Mouse (Mus musculus): ENCODE data around the gene Pram1.

Gene Pram1

DNA sequence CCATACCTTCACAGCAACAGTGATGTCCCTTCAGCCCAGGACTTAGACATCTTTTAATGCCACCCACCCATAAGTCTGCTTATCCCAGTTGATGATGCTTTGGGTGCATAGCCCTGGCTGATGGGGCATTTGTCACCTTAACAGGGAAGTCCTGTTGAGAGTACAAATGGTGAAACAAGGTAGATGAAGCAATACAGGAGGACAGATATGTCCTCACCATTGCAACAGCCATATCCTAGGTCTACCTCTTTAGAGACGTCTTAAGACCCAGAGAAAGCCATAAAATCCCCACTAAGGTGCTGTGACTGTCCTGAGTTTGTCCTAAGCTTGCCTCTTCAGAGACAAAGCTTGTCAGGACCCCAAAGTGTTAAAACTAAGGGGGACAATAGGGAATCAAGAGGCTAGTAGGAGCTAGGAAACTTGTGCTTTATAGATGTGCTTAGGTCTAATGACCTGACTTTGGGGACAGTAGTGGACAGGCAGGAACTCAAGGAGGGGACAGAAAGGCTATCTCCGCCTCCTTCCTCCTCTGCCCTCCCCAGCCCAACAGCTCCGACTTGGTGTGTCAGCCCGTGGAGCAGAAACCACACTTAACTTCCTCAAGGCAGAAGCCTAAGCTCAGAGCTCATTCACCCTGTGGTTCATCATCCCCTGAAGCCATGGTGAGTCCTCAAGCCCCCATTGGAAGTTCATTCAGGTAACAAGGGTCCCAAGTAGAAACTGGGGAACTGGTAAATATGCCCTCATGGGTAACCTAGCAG lies at the start of gene Pram1:
Gene Pram1 (plus strand): TSS at position 541 of the 761 bp plus-strand sequence.
- DNase-seq: peak in 1 of 2 experiments; percentile 32

DNA sequence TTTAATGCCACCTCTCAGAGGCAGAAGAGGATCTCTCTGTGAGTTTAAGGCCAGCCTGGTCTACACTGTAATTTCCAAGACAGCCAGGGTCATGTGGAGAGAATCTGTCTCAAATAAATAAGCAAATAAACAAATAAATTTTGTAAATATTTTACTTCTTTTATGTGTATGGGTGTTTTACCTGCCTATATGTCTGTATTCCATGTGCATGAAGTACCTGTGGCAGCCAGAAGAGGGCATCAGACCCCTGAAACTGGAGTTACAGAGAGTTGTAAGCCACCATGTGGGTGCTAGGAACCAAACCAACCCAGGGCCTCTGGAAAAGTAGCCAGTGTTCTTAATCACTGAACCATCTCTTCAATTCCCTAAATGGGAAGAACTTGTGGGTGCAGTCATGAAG lies 40.6 kb upstream of the Pram1 start:
- no peak for DNase-seq

DNA sequence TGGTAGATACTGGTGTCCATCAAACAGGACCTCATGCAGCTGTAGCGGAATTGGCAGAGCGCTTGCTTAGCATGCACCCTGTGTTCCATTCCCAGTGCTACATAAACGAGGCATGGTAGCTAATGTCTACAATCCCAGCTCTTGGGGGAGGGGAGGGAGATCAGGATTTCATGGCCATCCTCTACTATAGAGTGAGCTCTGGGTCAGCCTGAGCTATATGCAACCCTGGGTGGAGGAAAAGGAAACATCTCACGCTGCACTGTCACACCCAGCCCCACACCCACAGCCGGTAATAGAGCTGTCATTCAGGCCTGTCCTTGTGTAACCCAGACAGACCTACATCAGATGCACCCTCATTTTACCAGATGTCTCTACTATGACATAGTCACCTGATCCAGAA lies 39.4 kb upstream of the Pram1 start:
- no peak for DNase-seq

DNA sequence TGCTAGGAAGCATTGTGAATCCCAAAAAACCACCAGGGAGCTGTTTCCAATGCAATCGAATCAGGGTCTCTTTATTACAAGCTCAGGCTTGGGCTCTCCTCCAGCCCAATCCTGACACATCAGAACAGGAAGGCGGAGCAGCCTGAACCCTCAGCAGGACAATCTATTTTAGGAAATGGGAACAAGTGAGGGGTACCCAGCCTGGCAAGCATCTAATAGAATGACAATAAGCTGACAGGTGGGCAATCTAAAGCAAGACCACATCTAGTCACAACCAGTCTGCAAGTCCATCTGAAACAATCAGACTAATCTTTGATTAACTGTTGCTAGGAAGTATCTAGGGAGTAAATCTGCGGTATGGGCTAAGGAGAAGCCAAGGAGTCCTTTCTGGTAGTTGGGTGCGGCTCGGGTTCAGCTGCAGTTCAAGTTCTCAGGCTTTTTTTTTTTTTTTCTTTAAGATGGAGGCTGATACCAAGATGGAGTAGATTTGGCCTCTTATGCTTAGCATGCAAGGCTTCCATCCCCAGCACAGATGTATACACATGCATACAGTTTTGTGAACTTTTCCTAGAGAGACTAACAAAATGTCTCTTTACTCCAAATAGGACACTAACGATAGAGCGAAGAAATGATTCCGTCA lies 37.9 kb upstream of the Pram1 start:
- no peak for DNase-seq

DNA sequence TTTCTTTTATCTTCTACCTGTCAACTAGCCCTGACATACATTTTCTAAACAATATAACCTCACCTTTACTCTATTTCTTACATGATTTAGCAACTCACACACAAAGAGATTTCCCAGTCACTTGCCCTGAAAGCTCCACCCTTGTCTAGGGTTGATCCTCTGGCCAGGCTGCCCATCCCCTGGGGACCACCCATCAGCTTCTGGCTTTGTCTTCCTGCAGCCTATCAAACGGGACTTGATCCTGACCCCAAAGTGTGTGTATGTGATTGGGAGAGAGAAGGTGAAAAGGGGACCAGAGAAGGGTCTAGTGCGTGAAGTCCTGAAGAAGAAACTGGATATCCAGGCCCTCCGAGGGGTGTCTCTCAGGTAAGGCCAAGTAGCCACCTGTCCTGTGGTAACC lies 37.0 kb upstream of the Pram1 start:
- DNase-seq: no peak

DNA sequence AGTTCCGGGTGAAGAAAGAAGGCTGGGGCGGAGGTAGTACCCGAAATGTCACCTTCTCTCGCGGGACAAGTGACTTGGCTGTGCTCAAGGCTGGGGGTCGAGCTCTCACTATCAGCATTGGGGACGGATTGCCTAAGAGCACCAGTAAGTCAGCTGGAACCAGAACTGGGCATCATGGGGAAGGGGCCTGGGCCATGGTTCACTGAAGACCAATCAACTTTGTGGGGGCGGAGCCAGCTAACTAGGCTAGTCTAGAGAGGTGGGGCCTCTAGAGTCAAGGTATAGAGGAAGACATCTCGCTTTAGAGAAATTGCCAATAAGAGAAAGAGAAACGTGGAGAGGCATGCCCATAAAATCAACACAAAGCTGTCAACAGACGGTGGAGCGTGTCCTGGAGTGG lies 35.9 kb upstream of the Pram1 start:
- DNase-seq: no peak

DNA sequence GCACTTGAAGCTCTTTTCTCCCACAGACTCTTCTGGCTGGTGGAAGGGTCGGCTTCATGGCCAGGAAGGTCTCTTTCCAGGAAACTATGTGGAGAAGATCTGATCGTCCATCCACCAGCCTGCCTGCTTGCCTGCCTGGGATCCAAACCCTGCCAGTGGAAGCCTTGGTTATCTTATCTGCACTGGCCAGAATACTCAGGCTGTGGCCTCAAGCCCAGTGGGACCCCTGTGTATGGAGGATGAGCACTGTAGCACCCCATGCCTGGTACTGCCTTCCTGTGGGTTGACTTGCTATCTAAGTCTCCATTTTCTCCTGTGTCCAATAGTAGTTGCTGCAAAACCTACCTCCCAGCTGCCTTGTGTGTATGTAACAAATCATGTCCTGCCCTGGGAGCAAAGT lies 30.6 kb upstream of the Pram1 start:
- DNase-seq: no peak

DNA sequence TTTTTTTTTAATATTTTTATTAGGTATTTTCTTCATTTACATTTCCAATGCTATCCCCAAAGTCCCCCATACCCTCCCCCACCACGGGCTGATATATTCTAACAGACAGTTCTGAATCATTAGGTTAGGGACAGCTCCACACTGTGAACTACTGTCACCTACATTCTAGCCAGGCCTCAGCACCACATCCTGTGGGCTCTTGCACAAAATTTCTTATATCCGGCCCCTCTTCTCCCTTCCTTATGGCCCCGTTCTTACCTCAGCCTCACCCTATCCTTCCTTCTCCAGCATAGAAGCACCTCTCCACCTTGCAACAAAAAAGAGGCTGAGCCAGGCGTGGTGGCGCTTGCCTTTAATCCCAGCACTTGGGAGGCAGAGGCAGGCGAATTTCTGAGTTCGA lies 27.3 kb upstream of the Pram1 start:
- DNase-seq: no peak

DNA sequence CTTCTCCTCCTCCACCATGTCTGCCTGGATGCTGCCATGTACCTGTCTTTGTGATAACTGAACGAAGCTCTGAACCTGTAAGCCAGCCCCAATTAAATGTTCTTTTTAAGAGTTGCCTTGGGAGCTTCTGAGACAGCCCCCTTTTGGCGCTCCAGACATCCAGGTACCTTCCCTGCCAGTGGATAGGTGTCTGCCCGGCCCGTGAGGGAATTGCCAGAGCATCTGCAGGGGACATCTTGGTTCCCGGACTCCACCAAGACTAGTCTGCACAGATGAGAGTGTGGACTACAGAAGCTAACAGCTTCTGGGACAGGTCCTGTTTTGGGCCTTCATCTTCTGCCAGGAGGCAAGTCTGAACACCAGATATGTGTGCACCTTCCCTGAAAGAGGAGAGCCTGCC lies 24.1 kb upstream of the Pram1 start:
- peak in 1 of 2 experiments; percentile 12 for DNase-seq

DNA sequence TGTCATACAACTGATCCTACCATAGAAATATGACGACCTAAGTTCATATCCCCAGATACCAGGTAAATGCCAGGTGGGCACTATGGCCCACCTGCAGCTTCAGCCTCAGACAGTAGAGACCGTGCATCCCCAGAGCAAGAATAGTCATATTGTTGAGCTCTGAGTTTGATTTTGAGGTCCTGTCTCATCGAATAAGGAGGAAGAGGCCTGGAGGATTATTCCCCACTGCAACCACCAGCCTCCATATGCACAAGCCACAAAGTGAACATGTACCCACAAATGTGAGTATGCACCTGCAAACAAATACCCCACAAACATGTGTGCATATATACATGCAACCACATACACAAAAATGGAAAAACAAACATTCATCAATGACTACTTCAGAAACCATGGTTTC lies 10.6 kb upstream of the Pram1 start:
- no peak for DNase-seq

DNA sequence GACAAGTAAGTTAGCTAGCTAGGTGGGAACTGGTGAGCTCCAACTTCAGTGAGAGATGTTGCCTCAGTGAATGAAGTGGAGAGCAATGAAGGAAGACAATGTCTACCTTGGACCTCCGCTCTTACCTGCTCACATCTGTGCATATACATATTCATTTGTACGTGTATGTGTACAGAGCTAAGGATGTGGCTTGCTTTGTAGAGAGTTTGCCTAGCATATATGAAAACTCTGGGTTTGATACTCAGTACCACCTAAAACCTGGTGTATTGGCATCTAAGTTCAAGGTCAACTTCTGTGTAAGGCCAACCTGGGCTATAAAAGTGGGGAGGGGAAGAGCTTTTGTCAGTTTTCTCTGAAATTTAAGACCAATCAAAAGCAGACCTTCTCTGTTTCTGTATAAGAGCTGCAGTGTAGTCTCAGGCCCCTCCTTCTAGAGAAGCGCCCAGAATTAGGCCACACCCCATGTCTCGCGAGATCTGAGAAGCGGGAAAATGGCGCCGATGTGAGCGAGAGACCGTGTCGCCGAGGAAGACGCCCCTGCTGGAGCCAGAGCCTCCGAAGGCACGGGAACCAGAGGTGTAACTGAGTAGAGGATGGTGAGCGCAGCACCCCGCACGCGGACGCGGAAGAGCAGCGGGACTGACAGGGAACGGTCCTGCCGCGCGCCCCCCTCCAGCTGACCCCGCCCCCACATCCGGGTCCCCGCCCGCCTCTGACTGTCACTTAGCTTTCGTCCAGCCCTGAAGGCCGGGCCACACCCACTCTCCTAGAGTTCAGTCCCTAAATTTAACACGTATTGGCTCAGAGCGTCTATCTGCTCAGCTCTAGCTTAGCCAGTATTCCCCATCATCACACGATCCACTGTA lies 9.0 kb upstream of the Pram1 start, which contains the start of gene Zfp414:
Gene Zfp414 (plus strand): TSS at position 470 of the 866 bp plus-strand sequence.
- DNase-seq: peak; percentile 93 to 96

DNA sequence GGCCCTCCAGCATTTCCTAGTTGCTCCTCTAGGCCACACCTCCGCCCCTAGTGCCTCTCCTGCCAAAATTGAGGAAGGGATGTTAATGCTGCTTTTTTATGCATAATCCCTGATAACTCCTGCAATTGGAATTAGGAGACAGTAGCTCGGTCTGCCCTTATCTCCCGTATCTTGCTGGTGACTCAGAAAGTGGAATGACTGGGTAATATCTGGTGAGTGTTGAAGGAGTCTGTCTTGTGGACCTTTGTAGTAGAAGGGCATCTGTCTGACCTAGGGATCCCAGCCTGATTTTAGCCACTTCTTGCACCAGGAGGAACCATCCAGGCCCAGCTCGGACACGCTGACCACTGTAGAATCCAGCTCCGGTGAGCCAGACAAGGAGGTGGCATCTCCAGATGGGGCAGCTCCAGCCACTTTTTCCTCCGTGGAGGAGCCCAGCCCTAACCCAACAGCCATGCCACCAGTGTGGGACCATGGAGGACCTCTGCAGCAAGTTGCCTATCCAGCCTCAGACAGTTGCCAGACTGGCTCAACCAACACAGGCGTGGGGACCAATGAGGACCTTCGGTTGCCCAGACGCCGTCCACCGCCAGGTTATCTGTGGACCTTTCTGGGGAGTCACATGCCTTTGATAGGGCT lies 8.2 kb upstream of the Pram1 start:
- peak in 1 of 2 experiments; percentile 44 for DNase-seq

DNA sequence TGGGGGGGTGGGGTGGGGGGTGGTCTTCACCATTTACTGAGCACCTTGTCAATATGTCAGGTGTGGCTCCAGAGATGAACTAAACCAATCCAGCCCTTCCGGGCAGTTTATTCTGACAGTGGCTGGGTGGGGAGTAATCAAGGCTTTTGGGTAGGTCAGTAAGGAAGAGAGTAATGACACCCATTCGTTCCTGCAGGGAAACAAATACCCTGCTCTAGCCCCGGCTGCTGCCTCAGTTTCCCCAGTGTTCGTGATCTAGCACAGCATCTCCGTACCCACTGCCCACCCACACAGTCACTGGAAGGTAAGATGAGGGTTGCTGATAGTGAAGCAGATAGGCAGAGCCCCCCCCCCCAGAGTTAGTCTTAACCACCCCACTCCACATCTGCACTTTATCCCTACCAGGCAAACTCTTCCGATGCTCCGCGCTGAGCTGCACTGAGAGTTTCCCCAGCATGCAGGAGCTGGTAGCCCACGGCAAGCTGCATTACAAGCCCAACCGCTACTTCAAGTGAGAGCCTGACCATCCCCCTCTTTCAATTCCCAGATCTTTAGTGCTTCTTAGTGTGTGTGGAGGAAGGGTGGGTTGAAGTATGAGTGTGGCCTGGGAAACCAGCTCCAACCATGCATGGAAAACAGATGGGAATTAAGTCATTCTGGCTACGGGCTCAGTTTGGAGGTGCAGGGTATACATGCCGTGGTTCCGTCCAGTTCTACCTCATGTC lies 7.5 kb upstream of the Pram1 start:
- peak in 1 of 2 experiments; percentile 34 for DNase-seq

DNA sequence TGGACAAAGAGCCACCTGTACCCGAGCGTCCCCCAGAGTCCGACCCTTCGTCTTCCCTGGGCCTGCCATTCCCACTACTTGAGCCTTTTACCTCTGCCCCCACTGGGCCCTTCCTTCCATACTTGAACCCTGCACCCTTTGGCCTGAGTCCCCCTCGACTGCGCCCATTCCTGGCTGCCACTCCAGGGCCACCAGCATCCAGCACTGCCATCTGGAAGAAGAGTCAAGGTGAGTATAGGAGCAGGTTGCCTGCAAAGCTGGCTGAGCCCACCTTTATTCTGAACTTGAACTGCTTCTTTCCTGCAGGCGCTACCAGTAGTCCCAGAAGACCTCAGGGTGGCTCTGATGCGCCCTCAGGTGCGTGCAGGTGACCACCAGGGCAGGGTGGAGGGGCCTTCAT lies 6.6 kb upstream of the Pram1 start:
- peak in 1 of 2 experiments; percentile 24 for DNase-seq

DNA sequence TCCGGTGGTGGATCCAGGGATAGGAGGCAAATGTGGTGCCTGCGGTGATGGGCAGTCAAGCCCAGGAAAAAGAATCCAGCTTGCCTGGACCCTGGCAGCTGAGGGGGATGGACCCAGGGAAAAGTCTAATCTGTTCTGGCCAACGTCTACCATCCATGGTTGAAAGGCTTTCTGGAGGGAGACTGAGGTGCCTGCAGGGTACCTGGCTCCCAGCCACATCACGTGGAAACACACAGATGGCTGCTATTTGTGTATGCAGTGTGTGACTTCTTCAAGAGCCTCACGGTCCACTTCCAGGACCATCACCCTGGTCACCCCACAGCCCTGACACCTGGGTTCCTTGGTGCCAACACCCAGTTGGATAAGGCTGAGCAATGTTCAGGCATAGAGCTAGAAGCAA lies 6.1 kb upstream of the Pram1 start:
- DNase-seq: peak in 1 of 2 experiments; percentile 29

DNA sequence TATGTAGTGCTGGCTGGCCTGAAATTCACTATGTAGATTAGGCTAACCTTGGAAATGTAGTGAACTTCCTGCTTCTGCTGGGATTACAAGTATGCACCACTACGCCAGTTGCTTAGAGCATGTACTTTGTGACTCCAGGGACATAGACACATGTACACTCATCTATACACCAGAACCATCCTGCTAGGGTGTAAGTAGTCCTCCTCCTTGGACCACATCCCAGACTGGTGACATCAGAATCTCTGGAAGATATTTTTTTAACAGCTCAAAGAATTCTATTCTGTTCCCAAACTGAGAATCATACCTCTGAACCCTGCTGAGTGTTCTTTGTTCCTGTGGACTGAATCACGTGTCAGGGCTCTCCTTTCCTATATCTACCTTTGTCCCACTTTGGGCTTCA lies 818 bp upstream of the Pram1 start:
- DNase-seq: peak in 1 of 2 experiments; percentile 23

DNA sequence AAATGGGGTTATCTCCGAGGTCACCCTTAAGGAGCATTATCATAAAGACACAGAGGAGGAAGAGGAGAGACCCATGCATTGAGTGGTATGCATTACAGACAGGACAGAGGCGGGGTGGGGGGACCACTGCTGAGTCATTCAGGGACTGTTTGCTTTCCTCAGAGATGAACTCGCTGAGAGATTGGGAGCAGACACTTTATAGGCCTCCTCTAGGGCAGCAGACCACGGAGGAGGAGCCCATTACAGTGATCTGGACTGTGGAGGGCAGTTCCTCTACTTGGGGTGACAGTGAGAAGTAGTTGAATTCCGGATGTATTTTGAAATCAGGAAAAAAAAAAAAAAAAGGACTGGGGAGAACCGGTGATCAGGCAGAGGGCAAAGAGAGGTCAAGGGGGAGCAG lies 1.9 kb downstream of the Pram1 start:
- DNase-seq: peak in 1 of 2 experiments; percentile 6

DNA sequence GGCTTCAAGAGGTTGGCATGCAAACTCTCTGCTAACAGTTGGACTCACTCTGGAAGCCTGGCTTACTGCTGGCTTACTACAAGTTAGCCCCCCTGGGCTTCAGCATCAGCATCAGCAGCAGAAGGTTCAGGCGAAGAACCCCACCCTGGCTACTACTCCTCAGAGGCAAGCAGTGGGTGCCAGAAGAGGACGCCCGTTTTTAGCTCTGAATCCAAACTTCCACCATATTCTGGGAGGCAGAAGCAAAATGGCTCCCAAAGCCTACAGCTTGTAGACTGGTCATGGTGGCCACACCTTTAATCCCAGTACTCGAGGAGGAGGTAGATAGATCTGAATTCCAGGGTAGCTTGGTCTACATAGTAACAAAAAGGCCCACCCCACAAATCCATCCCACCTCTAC lies 6.2 kb downstream of the Pram1 start:
- DNase-seq: no peak

DNA sequence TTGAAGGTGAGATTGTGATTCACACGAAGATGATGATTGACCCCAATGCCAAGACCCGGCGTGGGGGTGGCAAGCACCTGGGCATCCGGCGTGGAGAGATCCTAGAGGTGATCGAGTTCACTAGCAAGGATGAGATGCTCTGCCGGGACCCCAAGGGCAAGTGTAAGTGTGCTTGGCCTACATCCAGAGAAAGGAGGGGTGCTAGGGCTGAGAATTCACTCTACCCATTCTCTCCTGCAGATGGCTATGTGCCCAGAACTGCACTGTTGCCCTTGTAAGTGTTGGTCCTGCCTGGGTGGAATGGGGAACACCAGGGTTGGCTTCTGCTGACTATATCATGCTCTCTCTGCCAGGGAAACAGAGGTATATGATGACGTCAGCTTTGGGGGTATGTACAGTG lies 7.2 kb downstream of the Pram1 start:
- DNase-seq: no peak

DNA sequence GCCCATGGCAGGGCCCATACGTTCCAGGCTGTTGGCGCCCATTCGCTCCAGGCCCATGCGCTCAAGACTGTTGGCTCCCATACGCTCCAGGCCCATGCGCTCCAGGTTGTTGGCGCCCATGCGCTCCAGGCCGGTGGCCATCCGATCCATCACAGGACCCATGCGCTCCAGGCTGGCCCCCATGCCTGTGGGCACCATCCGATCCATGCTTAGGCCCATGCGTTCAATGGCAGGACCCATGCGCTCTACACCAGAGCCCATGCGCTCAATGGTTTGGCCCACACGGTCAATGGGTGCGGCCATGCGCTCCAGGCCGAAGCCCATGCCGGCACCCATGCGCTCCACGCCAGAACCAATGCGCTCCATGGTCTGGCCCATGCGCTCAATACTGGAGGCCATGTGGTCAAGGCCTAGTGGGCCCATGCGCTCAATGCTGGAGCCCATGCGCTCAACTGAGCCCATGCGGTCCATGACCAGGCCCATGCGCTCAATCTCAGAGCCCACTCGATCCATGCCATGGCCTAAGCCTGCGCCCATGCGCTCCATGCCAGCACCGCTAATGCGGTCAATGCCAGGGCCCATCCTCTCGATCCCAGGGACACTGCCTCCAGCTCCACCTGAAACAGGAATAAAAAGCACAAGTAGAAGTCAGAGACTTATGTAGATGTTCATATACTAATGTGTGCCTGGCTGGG lies 12.1 kb downstream of the Pram1 start:
- no peak for DNase-seq

DNA sequence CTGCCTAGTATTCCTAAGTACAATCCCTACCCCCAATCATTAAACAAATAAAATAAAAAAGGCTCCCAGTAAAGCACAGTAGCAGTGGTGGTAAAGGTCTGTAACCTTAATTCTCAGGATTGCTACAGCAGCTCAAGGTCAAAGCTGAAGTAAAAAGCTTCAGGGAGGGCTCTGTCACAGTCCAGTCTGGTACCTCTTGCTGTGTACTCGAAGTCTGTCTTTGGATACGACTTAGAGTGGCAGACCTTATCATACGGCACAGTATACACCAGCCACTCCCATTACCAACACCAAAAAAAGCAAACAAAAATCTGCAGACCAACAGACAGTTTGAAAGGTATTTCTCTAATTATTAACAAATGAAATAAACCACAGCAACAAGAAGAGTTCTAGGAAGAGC lies 29.0 kb downstream of the Pram1 start:
- no peak for DNase-seq

DNA sequence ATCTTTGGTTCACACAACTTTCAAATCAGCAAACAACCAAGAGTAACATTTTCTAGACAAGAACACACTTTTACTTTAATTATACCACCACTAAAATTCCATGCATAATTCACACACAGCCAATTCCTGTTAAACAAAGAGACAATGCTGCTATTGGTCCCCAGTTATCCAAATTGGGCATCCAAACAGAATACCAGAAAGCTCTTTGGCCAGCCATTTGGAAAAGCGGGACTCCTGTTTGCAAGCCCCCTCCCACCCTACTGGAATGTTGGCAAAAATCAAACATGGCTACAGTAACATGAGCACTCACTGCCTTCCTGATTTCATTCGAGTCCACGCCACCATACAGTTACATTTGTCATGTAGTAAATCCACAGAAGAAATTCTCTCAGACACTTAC lies 31.8 kb downstream of the Pram1 start:
- no peak for DNase-seq
